Mouse (Mus musculus) mammary gland, adult 2 months (tissue): ENCODE measurements around the gene Irx5. TPM values are rescaled to one million over a fixed set of nuclear protein-coding genes. Genes with fewer than 3 reads are reported as not detected.

ENCODE experiments used
- polyA plus RNA-seq: library from polyadenylated mRNA; depleted of rRNA; stranded (reverse); fragments of >200 nt; gene quantifications from 2 replicates; pipeline ENCODE4 v1.2.3, GENCODE M21; 2012; ENCODE audit warnings: low replicate concordance; rRNA removed

The Irx5 gene
- 9.0 and 21.2 TPM in 2 replicates for polyA plus RNA-seq

DNA sequence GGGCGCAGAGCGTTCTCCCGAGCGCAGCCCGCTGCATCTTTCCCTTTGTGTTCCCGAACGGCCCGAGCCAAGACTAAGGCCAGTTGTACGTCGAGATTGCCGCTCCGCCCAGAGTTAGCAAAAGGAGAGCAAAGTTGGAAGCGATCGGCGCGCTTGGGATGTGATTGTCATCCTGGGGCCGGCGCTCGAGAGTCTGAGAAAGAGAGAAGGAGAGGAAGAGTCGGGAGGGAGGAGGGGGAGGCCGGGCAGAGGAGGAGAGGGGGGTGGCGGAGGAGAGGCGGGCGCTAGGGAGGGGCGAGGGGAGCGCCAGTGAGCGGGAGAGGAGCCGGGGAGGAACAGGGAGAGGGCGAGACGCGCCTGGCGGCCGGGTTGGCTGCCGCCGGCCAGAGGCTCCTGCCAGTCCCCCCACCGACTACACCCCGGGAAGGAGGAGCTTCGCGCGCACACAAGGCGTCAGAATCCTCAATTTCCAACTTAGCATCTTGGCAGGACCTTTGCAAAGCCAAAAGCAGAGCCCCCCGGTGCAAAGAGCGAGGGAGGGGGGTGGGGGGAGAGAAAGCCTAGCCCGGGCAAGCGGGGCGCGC is at the start of gene Irx5:
Irx5 (plus strand) TSS at position 228 of the 584 bp plus-strand sequence.

